Mouse (Mus musculus) hindbrain, embryonic 11.5 days (tissue): ENCODE measurements around the gene Sec63. TPM values are rescaled to one million over a fixed set of nuclear protein-coding genes. Genes with fewer than 3 reads are reported as not detected.

Experiments
- ATAC-seq: fragments of 200-750 bp; cut with Nextera tagmentation; 2 replicates; pipeline ENCODE4 v1.8.0; 2017; ENCODE audit warnings: mild to moderate bottlenecking, moderate TSS enrichment, moderate library complexity; ENCODE audit not compliant: low FRiP score
- DNase-seq: peaks from one replicate; pipeline ENCODE4 v3.0.0-alpha.2; 2015; ENCODE audit warnings: low spot score
- H3K27ac ChIP-seq: fragments of 300-500 bp; sonication (generic); 2 replicates; pipeline ENCODE4 v1.5.1; 2014; ENCODE audit warnings: mild to moderate bottlenecking, low read depth, low read length
- H3K27me3 ChIP-seq: fragments of 300-500 bp; sonication (generic); 2 replicates; pipeline ENCODE4 v1.6.1; 2014; ENCODE audit warnings: mild to moderate bottlenecking, low read length, moderate library complexity, mixed read lengths; ENCODE audit not compliant: control insufficient read depth, insufficient read depth
- H3K36me3 ChIP-seq: fragments of 300-500 bp; sonication (generic); 2 replicates; pipeline ENCODE4 v1.6.1; 2014; ENCODE audit warnings: mild to moderate bottlenecking, low read length, moderate library complexity, mixed read lengths; ENCODE audit not compliant: control insufficient read depth, insufficient read depth
- H3K4me1 ChIP-seq: fragments of 300-500 bp; sonication (generic); replicated peaks from 2 replicates; pipeline ENCODE4 v1.6.1; 2014; ENCODE audit warnings: low read length, mixed read lengths; ENCODE audit not compliant: control insufficient read depth, insufficient read depth
- H3K4me2 ChIP-seq: fragments of 300-500 bp; sonication (generic); replicated peaks from 2 replicates; pipeline ENCODE4 v1.6.1; 2014; ENCODE audit warnings: mild to moderate bottlenecking, low read depth, low read length
- H3K4me3 ChIP-seq: fragments of 300-500 bp; sonication (generic); 2 replicates; pipeline ENCODE4 v1.5.1; 2014; ENCODE audit warnings: low read depth, low read length
- H3K9ac ChIP-seq: fragments of 300-500 bp; sonication (generic); 2 replicates; pipeline ENCODE4 v1.6.1; 2014; ENCODE audit warnings: low read depth, low read length
- H3K9me3 ChIP-seq: fragments of 300-500 bp; sonication (generic); 2 replicates; pipeline ENCODE4 v1.6.1; 2016; ENCODE audit warnings: low read length; ENCODE audit not compliant: control insufficient read depth
- WGBS: fragments of 180-500 bp; shearing (Covaris S2); extraction: QIAGEN DNeasy Blood & Tissue Kit; methylation state at CpG from one replicate; pipeline ENCODE4 v1.1.7; 2014; 5-methylcytosine and 5-hydroxymethylcytosine counted together
- polyA plus RNA-seq: library from polyadenylated mRNA; unstranded; fragments of >200 nt; fragmentation: Nextera tagmentation; extraction: Ambion mirVana; gene quantifications from 2 replicates; pipeline ENCODE4 v1.2.1, GENCODE M21; 2014

Gene Sec63
- polyA plus RNA-seq, 1 experiment from 2014 or later, result 31.5 TPM

- 74% methylated on average over 5 of the region's 5 CpGs for WGBS
- no peak overlapping the region for H3K4me3 ChIP-seq
- no peak for DNase-seq
- H3K4me1 ChIP-seq, result no peaks in the 10 kb centered on the region
- H3K36me3 ChIP-seq, result no peaks in the 10 kb centered on the region
- H3K9ac ChIP-seq, result no peak overlapping the region
- no peak overlapping the region for H3K27ac ChIP-seq
- ATAC-seq, result no peak
- no peaks in the 10 kb centered on the region for H3K27me3 ChIP-seq
- H3K4me2 ChIP-seq, result no peak overlapping the region
- no peaks in the 10 kb centered on the region for H3K9me3 ChIP-seq
Observed at GRCm38 (mm10) chr10:42879269-42879681, 118.0 kb downstream of the Sec63 start.

GRCm38 (mm10) chr10:42879682-42880081 lies 118.4 kb downstream of the Sec63 start:
- H3K9me3 ChIP-seq, result no peaks in the 10 kb centered on the region
- 76% methylated on average over 5 of the region's 5 CpGs for WGBS

More at GRCm38 (mm10) chr10:42879682-42880081, 118.4 kb downstream of the Sec63 start:
- DNase-seq (no peak), ATAC-seq (no peak)
- Histone ChIP-seq H3K4me2 (no peak overlapping the region), H3K4me3 (no peak overlapping the region), H3K27ac (no peak overlapping the region), H3K4me1 (no peaks in the 10 kb centered on the region), H3K36me3 (no peaks in the 10 kb centered on the region), H3K27me3 (no peaks in the 10 kb centered on the region), H3K9ac (no peak overlapping the region)

Other genes starting within 250 kb of the Sec63 start
- gene Nr2e1, start 177.9 kb upstream of the Sec63 start, polyA plus RNA-seq, result 0.11 and 0.71 TPM in 2 replicates
- gene Ostm1, start 177.7 kb upstream of the Sec63 start, polyA plus RNA-seq, result 20.2 and 23.1 TPM in 2 replicates
- 2.2 and 2.5 TPM in 2 replicates for gene Scml4, start 98.9 kb downstream of the Sec63 start, polyA plus RNA-seq